Mouse (Mus musculus) stomach, postnatal 0 days (tissue): ENCODE results near the gene Gm49486.

Source experiments
- CTCF ChIP-seq: IDR thresholded peaks from 2 replicates; pipeline ENCODE4 v1.5.1; 2016; ENCODE audit warnings: antibody characterized with exemption, low read depth, mild to moderate bottlenecking, moderate library complexity
- EP300 ChIP-seq: optimal IDR thresholded peaks from 2 replicates; pipeline ENCODE3; 2016; ENCODE audit warnings: antibody characterized with exemption

DNA sequence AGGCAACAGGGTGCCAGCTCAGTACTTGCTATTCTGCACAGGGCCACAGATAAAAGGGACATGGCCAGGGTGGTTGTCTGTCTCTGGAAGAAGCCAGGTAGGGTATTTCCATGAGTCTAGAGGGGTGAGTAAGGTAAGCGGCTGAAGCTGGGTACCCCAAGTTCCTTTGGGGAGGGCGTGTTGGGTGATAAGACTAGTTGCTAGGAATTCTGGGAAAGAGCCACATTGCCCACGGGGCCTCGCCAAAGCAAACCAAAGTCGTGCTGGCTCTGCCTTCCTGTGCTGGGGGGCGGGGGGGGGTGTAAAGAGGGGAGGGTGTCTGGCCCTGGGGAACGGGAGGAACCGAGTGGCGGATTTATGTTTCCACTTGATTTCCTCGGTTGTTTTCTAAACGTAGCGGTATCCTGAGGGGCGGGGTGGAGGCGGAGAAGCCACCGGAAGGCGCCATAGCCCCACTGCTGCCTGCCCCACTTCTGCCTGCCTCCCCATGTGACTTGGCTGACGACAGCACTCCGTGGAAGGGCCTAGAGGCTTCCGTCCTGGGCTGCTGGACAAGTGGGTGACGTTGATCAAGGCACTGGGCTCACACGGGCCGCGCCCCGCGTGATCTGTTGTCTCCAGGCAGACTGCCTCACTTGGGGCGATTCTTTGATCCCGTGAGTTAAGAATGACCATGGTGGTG, 20.3 kb upstream of the Gm49486 start:
- TF ChIP-seq CTCF (no peak), EP300 (no peak)
